Mouse (Mus musculus) B cell, adult 2 months (primary cell): ENCODE data around the gene Kif2a.
A peak's percentile ranks its signal among the peaks of the same experiment; 100 is the strongest.

Experiments used
- DNase-seq, 2 experiments: peaks; one replicate each; pipeline ENCODE4 v3.0.0; 2022

Gene Kif2a

GRCm38 (mm10) chr13:107021461-107022265 lies at the start of gene Kif2a:
TSS of gene Kif2a (minus strand) at chr13:107022126.
- peak; percentile 51 to 61 for DNase-seq

- DNase-seq = no peak
These were observed 47.1 kb upstream of the Kif2a start for GRCm38 (mm10) chr13:107069061-107069460.

- no peak for DNase-seq
These were observed 43.4 kb upstream of the Kif2a start for GRCm38 (mm10) chr13:107065098-107065855.

GRCm38 (mm10) chr13:107064263-107064662 lies 42.3 kb upstream of the Kif2a start:
- no peak for DNase-seq

- no peak for DNase-seq
These were observed 41.3 kb upstream of the Kif2a start for GRCm38 (mm10) chr13:107063115-107063807.

- no peak for DNase-seq
These were observed 38.2 kb upstream of the Kif2a start for GRCm38 (mm10) chr13:107060098-107060497.

- DNase-seq = no peak
These were observed 37.5 kb upstream of the Kif2a start for GRCm38 (mm10) chr13:107059460-107059859.

- peak; percentile 57 to 63 for DNase-seq
These were observed 34.4 kb upstream of the Kif2a start for GRCm38 (mm10) chr13:107056318-107056717.

- no peak for DNase-seq
These were observed 32.6 kb upstream of the Kif2a start for GRCm38 (mm10) chr13:107054496-107054895.

GRCm38 (mm10) chr13:107051342-107051741 lies 29.4 kb upstream of the Kif2a start:
- DNase-seq = no peak

- DNase-seq = no peak
These were observed 22.3 kb upstream of the Kif2a start for GRCm38 (mm10) chr13:107044229-107044628.

- no peak for DNase-seq
These were observed 20.6 kb upstream of the Kif2a start for GRCm38 (mm10) chr13:107042551-107042950.

GRCm38 (mm10) chr13:107039493-107039892 lies 17.6 kb upstream of the Kif2a start:
- no peak for DNase-seq

GRCm38 (mm10) chr13:107038346-107038745 lies 16.4 kb upstream of the Kif2a start:
- DNase-seq = no peak

GRCm38 (mm10) chr13:107035511-107036113 lies 13.7 kb upstream of the Kif2a start:
- no peak for DNase-seq

GRCm38 (mm10) chr13:107035078-107035477 lies 13.2 kb upstream of the Kif2a start:
- DNase-seq = no peak

GRCm38 (mm10) chr13:107034028-107034920 lies 12.3 kb upstream of the Kif2a start:
- DNase-seq = no peak

GRCm38 (mm10) chr13:107031228-107031627 lies 9.3 kb upstream of the Kif2a start:
- no peak for DNase-seq

- no peak for DNase-seq
These were observed 5.3 kb upstream of the Kif2a start for GRCm38 (mm10) chr13:107027218-107027617.

GRCm38 (mm10) chr13:107025663-107026062 lies 3.7 kb upstream of the Kif2a start:
- DNase-seq = no peak

GRCm38 (mm10) chr13:107022266-107023171 lies 593 bp upstream of the Kif2a start:
- DNase-seq = peak; percentile 70 to 78
